Mouse (Mus musculus) liver, adult 2 months (tissue): ENCODE results near the gene Sorbs1.

Experiments
- CTCF ChIP-seq: fragments of 200-500 bp; IDR thresholded peaks from 2 replicates; pipeline ENCODE4 v1.5.1; 2011; ENCODE audit warnings: low read depth, low read length, control low read depth
- POLR2A ChIP-seq: fragments of 200-500 bp; IDR thresholded peaks from 2 replicates; pipeline ENCODE4 v1.6.1; 2011; ENCODE audit warnings: low read length, control low read depth; ENCODE audit not compliant: insufficient read depth; ENCODE audit errors: extremely low read depth

GRCm38 (mm10) chr19:40462481-40462880, 51.1 kb downstream of the Sorbs1 start:
- TF ChIP-seq CTCF: no peak
- TF ChIP-seq POLR2A: no peak
